Mouse (Mus musculus) heart, postnatal 0 days (tissue): ENCODE results near the gene Hils1. TPM values are rescaled to one million over a fixed set of nuclear protein-coding genes. Genes with fewer than 3 reads are reported as not detected.

ENCODE experiments used
- ATAC-seq: fragments of 200-750 bp; cut with Nextera tagmentation; 2 replicates; pipeline ENCODE4 v1.8.0; 2017; ENCODE audit warnings: low read depth, moderate number of reproducible peaks, moderate library complexity; ENCODE audit not compliant: insufficient read depth
- DNase-seq: peaks from one replicate; pipeline ENCODE4 v3.0.0-alpha.2; 2016; ENCODE audit warnings: low spot score
- H3K27ac ChIP-seq: fragments of 300-500 bp; sonication (generic); 2 replicates; pipeline ENCODE4 v1.5.1; 2014; ENCODE audit warnings: low read depth, mild to moderate bottlenecking
- H3K27me3 ChIP-seq: fragments of 300-500 bp; sonication (generic); 2 replicates; pipeline ENCODE4 v1.6.1; 2014; ENCODE audit warnings: low read length, mixed read lengths; ENCODE audit not compliant: control insufficient read depth, insufficient read depth
- H3K36me3 ChIP-seq: fragments of 300-500 bp; sonication (generic); replicated peaks from 2 replicates; pipeline ENCODE4 v1.6.1; 2014; ENCODE audit warnings: low read length, mixed read lengths; ENCODE audit not compliant: control insufficient read depth, insufficient read depth
- H3K4me1 ChIP-seq: fragments of 300-500 bp; sonication (generic); 2 replicates; pipeline ENCODE4 v1.6.1; 2014; ENCODE audit warnings: antibody characterized with exemption; ENCODE audit not compliant: control insufficient read depth, insufficient read depth
- H3K4me2 ChIP-seq: fragments of 300-500 bp; sonication (generic); 2 replicates; pipeline ENCODE4 v1.6.1; 2014; ENCODE audit warnings: low read depth, mild to moderate bottlenecking, low read length, moderate library complexity
- H3K4me3 ChIP-seq: fragments of 300-500 bp; sonication (generic); 2 replicates; pipeline ENCODE4 v1.5.1; 2014; ENCODE audit warnings: low read depth, low read length
- H3K9ac ChIP-seq: fragments of 300-500 bp; sonication (generic); replicated peaks from 2 replicates; pipeline ENCODE4 v1.6.1; 2014; ENCODE audit warnings: low read depth, low read length, mixed read lengths
- H3K9me3 ChIP-seq: fragments of 300-500 bp; sonication (generic); replicated peaks from 2 replicates; pipeline ENCODE4 v1.6.1; 2016; ENCODE audit warnings: low read length; ENCODE audit not compliant: control insufficient read depth
- CTCF ChIP-seq: IDR thresholded peaks from 2 replicates; pipeline ENCODE4 v1.5.1; 2016; ENCODE audit warnings: antibody characterized with exemption, control low read depth, low read depth
- EP300 ChIP-seq: IDR thresholded peaks from 2 replicates; pipeline ENCODE4 v1.6.1; 2016; ENCODE audit warnings: antibody characterized with exemption, low read depth
- WGBS: fragments of 180-500 bp; shearing (Covaris S2); extraction: QIAGEN DNeasy Blood & Tissue Kit; methylation state at CpG from one replicate; pipeline ENCODE4 v1.1.7; 2014; 5-methylcytosine and 5-hydroxymethylcytosine counted together
- polyA plus RNA-seq: library from polyadenylated mRNA; unstranded; fragments of >200 nt; fragmentation: Nextera tagmentation; extraction: Ambion mirVana; gene quantifications from 2 replicates; pipeline ENCODE4 v1.2.1, GENCODE M21; 2015
- total RNA-seq: library from RNA; depleted of rRNA; stranded (reverse); fragments of >200 nt; gene quantifications from 2 replicates; pipeline ENCODE4 v1.2.3, GENCODE M21; 2014; ENCODE audit warnings: low replicate concordance; rRNA removed

Hils1 gene
- total and polyA plus RNA-seq, 2 experiments from 2014 or later = not detected

DNA sequence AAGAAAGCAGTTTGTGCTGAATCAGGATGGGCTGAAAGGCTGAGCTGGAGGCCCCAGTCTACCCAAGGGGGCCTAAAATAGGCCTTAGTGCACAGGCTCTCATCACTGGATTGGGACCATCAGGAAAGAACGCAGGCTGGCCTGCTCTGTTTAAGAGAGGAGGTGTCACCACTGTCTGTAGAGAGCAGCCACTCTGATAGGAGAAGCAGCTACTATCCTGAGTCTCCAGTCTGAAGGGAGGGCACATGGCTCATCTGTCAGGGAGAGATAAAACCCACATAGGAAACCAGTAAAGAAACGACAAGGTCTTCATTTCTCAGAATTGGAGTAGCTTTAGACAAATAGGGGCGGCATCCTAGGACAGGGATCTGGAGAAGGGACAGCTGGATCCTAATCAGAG lies 44.7 kb downstream of the Hils1 start:
- ATAC-seq (no peak), DNase-seq (no peak)
- Histone ChIP-seq H3K9ac (no peak overlapping the region), H3K9me3 (no peaks in the 10 kb centered on the region), H3K27ac (no peak overlapping the region), H3K27me3 (no peaks in the 10 kb centered on the region), H3K4me3 (no peak overlapping the region), H3K4me2 (no peak overlapping the region), H3K36me3 (no peaks in the 10 kb centered on the region), H3K4me1 (peaks cover 14% of the 10 kb centered on the region)
- no peak for TF ChIP-seq CTCF
- WGBS = 41% methylated on average over 3 of the region's 3 CpGs

DNA sequence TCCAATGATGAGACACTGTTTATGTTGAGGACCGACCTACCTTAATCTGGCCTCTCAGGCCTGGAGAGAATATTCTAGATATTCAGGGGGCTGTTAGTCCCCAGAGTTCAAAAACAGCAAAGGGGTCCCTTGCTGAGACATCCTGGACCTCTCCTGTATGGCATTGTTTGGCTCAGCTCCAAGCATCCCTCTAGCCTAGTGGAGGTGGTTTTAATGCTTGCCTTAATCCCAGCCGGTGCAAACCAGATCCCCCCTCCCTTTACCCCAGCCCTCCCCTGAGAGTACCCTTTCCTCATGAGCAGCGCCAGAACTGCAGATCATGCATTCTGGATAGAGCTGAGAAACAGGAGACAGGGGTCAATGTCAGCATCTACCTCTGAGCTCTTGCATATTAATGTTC lies 45.1 kb downstream of the Hils1 start:
- Histone ChIP-seq H3K9ac (no peak overlapping the region), H3K4me2 (no peak overlapping the region), H3K4me1 (peaks cover 13% of the 10 kb centered on the region), H3K36me3 (no peaks in the 10 kb centered on the region), H3K27me3 (no peaks in the 10 kb centered on the region), H3K4me3 (no peak overlapping the region), H3K27ac (no peak overlapping the region), H3K9me3 (no peaks in the 10 kb centered on the region)
- TF ChIP-seq EP300 = no peak
- TF ChIP-seq CTCF = no peak
- ATAC-seq = no peak
- WGBS = 36% methylated on average over 3 of the region's 3 CpGs
- DNase-seq = no peak

DNA sequence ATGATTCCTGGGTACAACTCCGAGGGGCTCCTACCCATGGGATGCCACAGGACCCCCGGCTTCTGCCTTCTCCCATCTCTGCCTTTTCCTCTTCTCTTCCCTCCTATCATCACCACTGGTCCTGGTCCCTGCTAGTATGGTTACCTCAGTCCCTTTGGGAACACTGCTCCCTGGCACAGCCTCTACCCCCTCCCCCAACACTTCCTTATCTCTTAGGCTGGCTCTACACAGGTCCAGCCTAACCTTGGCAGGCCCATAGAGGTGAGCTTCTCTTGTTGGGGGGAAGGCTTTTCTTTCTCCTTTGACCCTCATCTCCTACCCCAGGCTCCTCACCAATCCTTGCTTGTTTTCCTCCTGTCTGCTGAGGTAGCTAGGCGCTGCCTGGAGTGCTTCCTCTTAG lies 48.1 kb downstream of the Hils1 start:
- H3K36me3 ChIP-seq = no peaks in the 10 kb centered on the region
- no peak overlapping the region for H3K4me2 ChIP-seq
- peak; percentile 79 for ATAC-seq
- H3K9me3 ChIP-seq = no peaks in the 10 kb centered on the region
- 50% methylated on average over 3 of the region's 3 CpGs for WGBS
- no peak for DNase-seq
- no peak overlapping the region for H3K4me3 ChIP-seq
- no peak overlapping the region for H3K9ac ChIP-seq
- 0 out of 2 replicates have a peak, but pooled peaks cover 3% of the 10 kb centered on the region for H3K4me1 ChIP-seq
- no peak overlapping the region for H3K27ac ChIP-seq
- TF ChIP-seq EP300 = no peak
- TF ChIP-seq CTCF = no peak
- H3K27me3 ChIP-seq = peaks cover 7% of the 10 kb centered on the region; the same call in 1 of the 2 replicates

Other genes with a start within 250 kb of the Hils1 start
- not detected in 2 replicates for gene Cdc34b, start 225.8 kb upstream of the Hils1 start, total RNA-seq
- 0.12 TPM in 1 of 2 replicates, not detected in the other for gene Cdc34b, start 225.8 kb upstream of the Hils1 start, polyA plus RNA-seq
- not detected in 2 replicates for gene Tmem92, start 184.9 kb upstream of the Hils1 start, total RNA-seq
- gene Tmem92, start 184.9 kb upstream of the Hils1 start, polyA plus RNA-seq = not detected in 2 replicates
- 263 and 322 TPM in 2 replicates for gene Col1a1, start 31.4 kb upstream of the Hils1 start, total RNA-seq
- 334 and 345 TPM in 2 replicates for gene Col1a1, start 31.4 kb upstream of the Hils1 start, polyA plus RNA-seq
- 47.5 and 313 TPM in 2 replicates for gene Sgca, start 8.7 kb downstream of the Hils1 start, total RNA-seq
- gene Sgca, start 8.7 kb downstream of the Hils1 start, polyA plus RNA-seq = 62.2 and 62.4 TPM in 2 replicates
- 27.6 and 38.6 TPM in 2 replicates for gene Ppp1r9b, start 23.4 kb downstream of the Hils1 start, total RNA-seq
- 4.5 and 4.7 TPM in 2 replicates for gene Ppp1r9b, start 23.4 kb downstream of the Hils1 start, polyA plus RNA-seq
- gene Samd14, start 42.3 kb downstream of the Hils1 start, total RNA-seq = 6.2 and 9.5 TPM in 2 replicates
- 4.6 and 4.8 TPM in 2 replicates for gene Samd14, start 42.3 kb downstream of the Hils1 start, polyA plus RNA-seq
- gene Pdk2, start 73.8 kb downstream of the Hils1 start, total RNA-seq = 121 and 168 TPM in 2 replicates
- 179 and 186 TPM in 2 replicates for gene Pdk2, start 73.8 kb downstream of the Hils1 start, polyA plus RNA-seq
- 12.2 and 47.8 TPM in 2 replicates for gene Itga3, start 109.2 kb downstream of the Hils1 start, total RNA-seq
- gene Itga3, start 109.2 kb downstream of the Hils1 start, polyA plus RNA-seq = 6.6 and 7.2 TPM in 2 replicates
- gene Dlx3, start 152.5 kb downstream of the Hils1 start, total RNA-seq = not detected in 2 replicates
- gene Dlx3, start 152.5 kb downstream of the Hils1 start, polyA plus RNA-seq = not detected in 2 replicates
- 0.31 TPM in 1 of 2 replicates, not detected in the other for gene Dlx4, start 178.7 kb downstream of the Hils1 start, total RNA-seq
- gene Dlx4, start 178.7 kb downstream of the Hils1 start, polyA plus RNA-seq = 0.05 and 0.11 TPM in 2 replicates